13 mouse cellular contexts compared by ENCODE assay signal in the genomic region with DNA sequence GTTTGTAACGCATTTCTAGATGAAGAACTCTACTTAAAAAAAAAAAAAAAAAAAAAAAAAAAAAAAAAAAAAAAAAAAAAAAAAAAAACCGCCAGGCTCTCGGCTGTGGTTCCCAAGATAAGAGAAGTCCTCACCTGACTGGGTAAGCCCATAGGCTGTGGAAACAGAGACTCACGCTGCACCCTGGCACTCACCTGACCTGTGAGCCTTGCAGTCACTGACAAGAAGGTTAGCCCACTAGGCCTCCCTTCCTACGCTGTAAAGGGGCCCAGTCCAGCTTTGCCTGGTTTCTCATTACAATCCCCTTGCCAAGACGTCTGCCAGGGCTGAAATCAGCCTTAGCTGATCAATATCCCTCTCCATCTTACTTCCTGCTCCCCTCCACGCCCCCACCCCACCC. TPM values are rescaled to one million over a fixed set of nuclear protein-coding genes. Genes with fewer than 3 reads are reported as not detected.
DNase-seq lines count a peak whose midpoint lies in the region; ATAC-seq lines count a peak whose summit lies in the region.
"Had no signal": no experiment of that assay in that cellular context is flagged by ENCODE, and none has a peak within 500 bp of the region (broad histone marks: within the 10 kb centered on the region; RNA-seq: fewer than 3 reads in every experiment).

No protein-coding gene starts in this region.

- ATAC-seq in hindbrain, embryonic 13.5 days (ENCODE audit: low FRiP score): no peak
- no peak for ATAC-seq in hindbrain, embryonic 11.5 days (ENCODE audit: low FRiP score)
- ATAC-seq in hindbrain, embryonic 15.5 days (ENCODE audit: low FRiP score, low read depth): peak; percentile 10; the same call in 1 of the 2 replicates
- peak; percentile 97 for ATAC-seq in intestine, embryonic 16.5 days

- H3K4me1 ChIP-seq in hindbrain, embryonic 13.5 days (replicated peaks): peaks cover 36% of the 10 kb centered on the region
- no peaks in the 10 kb centered on the region for H3K4me1 ChIP-seq in hindbrain, embryonic 11.5 days (replicated peaks; ENCODE audit: control insufficient read depth, insufficient read depth, low read length)
- H3K4me1 ChIP-seq in hindbrain, embryonic 15.5 days (replicated peaks): peaks cover 18% of the 10 kb centered on the region
- peaks cover 14% of the 10 kb centered on the region for H3K4me1 ChIP-seq in intestine, embryonic 16.5 days (ENCODE audit: control insufficient read depth, insufficient read depth, low read length)
- H3K4me1 ChIP-seq: limb, embryonic 15.5 days; megakaryocyte, embryonic 14.5 days had no signal

- no peak overlapping the region for H3K9ac ChIP-seq in hindbrain, embryonic 13.5 days
- no peak overlapping the region for H3K9ac ChIP-seq in hindbrain, embryonic 11.5 days (ENCODE audit: low read depth, low read length)
- H3K9ac ChIP-seq in hindbrain, embryonic 15.5 days: no peak overlapping the region
- H3K9ac ChIP-seq in intestine, embryonic 16.5 days (ENCODE audit: low read depth, low read length): no peak overlapping the region
- H3K9ac ChIP-seq: limb, embryonic 15.5 days had no signal

- H3K4me3 ChIP-seq in hindbrain, embryonic 13.5 days: no peak overlapping the region
- H3K4me3 ChIP-seq in hindbrain, embryonic 11.5 days (ENCODE audit: low read depth, low read length): no peak overlapping the region
- H3K4me3 ChIP-seq in hindbrain, embryonic 15.5 days: no peak overlapping the region
- no peak overlapping the region for H3K4me3 ChIP-seq in intestine, embryonic 16.5 days (ENCODE audit: low read length)
- H3K4me3 ChIP-seq: limb, embryonic 15.5 days; megakaryocyte, embryonic 14.5 days had no signal

- peak overlapping the region; percentile 66 for H3K27ac ChIP-seq in hindbrain, embryonic 13.5 days
- H3K27ac ChIP-seq in hindbrain, embryonic 11.5 days (ENCODE audit: low read depth, low read length): no peak overlapping the region
- H3K27ac ChIP-seq in hindbrain, embryonic 15.5 days (replicated peaks): peak overlapping the region; percentile 40
- peak overlapping the region; percentile 47 for H3K27ac ChIP-seq in intestine, embryonic 16.5 days (ENCODE audit: low read length)
- H3K27ac ChIP-seq: limb, embryonic 15.5 days had no signal

- no peaks in the 10 kb centered on the region for H3K36me3 ChIP-seq in hindbrain, embryonic 13.5 days
- H3K36me3 ChIP-seq in hindbrain, embryonic 11.5 days (ENCODE audit: control insufficient read depth, insufficient read depth, low read length): no peaks in the 10 kb centered on the region
- no peaks in the 10 kb centered on the region for H3K36me3 ChIP-seq in hindbrain, embryonic 15.5 days
- no peaks in the 10 kb centered on the region for H3K36me3 ChIP-seq in intestine, embryonic 16.5 days (ENCODE audit: control insufficient read depth, insufficient read depth, low read length)
- H3K36me3 ChIP-seq: limb, embryonic 15.5 days had no signal

- no peak for DNase-seq in hindbrain, embryonic 11.5 days (ENCODE audit: low spot score)
- DNase-seq in naive thymus-derived CD4-positive, alpha-beta T cell, adult 2 months (ENCODE audit: low read depth): peak; percentile 40
- DNase-seq in MN1 (ENCODE audit: low spot score): no peak
- no peak for DNase-seq in cerebellum, postnatal 36 days
- DNase-seq in adrenal gland, postnatal 14 days: no peak
- DNase-seq: cerebellum, adult 11-12 months; heart, postnatal 36 days; kidney, postnatal 36 days had no signal

- 67% methylated on average over 7 of the region's 7 CpGs for WGBS in hindbrain, embryonic 13.5 days
- 77% methylated on average over 7 of the region's 7 CpGs for WGBS in hindbrain, embryonic 11.5 days
- 69% methylated on average over 7 of the region's 7 CpGs for WGBS in hindbrain, embryonic 15.5 days
- WGBS in intestine, embryonic 16.5 days: 43% methylated on average over 7 of the region's 7 CpGs

- no peak overlapping the region for H3K4me2 ChIP-seq in hindbrain, embryonic 13.5 days
- no peak overlapping the region for H3K4me2 ChIP-seq in hindbrain, embryonic 11.5 days (replicated peaks; ENCODE audit: low read depth, low read length)
- H3K4me2 ChIP-seq in hindbrain, embryonic 15.5 days: no peak overlapping the region
- H3K4me2 ChIP-seq in intestine, embryonic 16.5 days (ENCODE audit: low read depth, low read length): no peak overlapping the region
- H3K4me2 ChIP-seq: limb, embryonic 15.5 days had no signal

- no peaks in the 10 kb centered on the region for H3K9me3 ChIP-seq in hindbrain, embryonic 13.5 days
- H3K9me3 ChIP-seq in hindbrain, embryonic 11.5 days (ENCODE audit: control insufficient read depth, low read length): no peaks in the 10 kb centered on the region
- H3K9me3 ChIP-seq in hindbrain, embryonic 15.5 days: no peaks in the 10 kb centered on the region
- no peaks in the 10 kb centered on the region for H3K9me3 ChIP-seq in intestine, embryonic 16.5 days (ENCODE audit: control insufficient read depth, low read length)
- H3K9me3 ChIP-seq: limb, embryonic 15.5 days had no signal

- H3K27me3 ChIP-seq in hindbrain, embryonic 13.5 days: no peaks in the 10 kb centered on the region
- no peaks in the 10 kb centered on the region for H3K27me3 ChIP-seq in hindbrain, embryonic 11.5 days (ENCODE audit: control insufficient read depth, insufficient read depth, low read length)
- H3K27me3 ChIP-seq in hindbrain, embryonic 15.5 days: no peaks in the 10 kb centered on the region
- no peaks in the 10 kb centered on the region for H3K27me3 ChIP-seq in intestine, embryonic 16.5 days (replicated peaks; ENCODE audit: control insufficient read depth, insufficient read depth, low read length)
- H3K27me3 ChIP-seq: limb, embryonic 15.5 days; megakaryocyte, embryonic 14.5 days had no signal

RNA-seq across cellular contexts. Expression of a gene that starts 46.5 kb away (rescaled TPM):
- polyA plus RNA-seq in hindbrain, embryonic 13.5 days (2015; fragmentation: Nextera tagmentation; extraction: Ambion mirVana): 43.0 and 43.6 TPM in 2 replicates
- 5.9 and 6.4 TPM in 2 replicates for polyA plus RNA-seq in hindbrain, embryonic 11.5 days (2014; fragmentation: Nextera tagmentation; extraction: Ambion mirVana)
- polyA plus RNA-seq in hindbrain, embryonic 15.5 days (2015; fragmentation: Nextera tagmentation; extraction: Ambion mirVana): 30.2 and 36.3 TPM in 2 replicates
- 12.7 and 14.0 TPM in 2 replicates for polyA plus RNA-seq in intestine, embryonic 16.5 days (2015; fragmentation: Nextera tagmentation; extraction: Ambion mirVana)
- total RNA-seq in adrenal gland, postnatal 14 days (2021): 49.7 and 56.1 TPM in 2 replicates

Comparison
In these comparisons a context has a peak if more than half of its experiments do, and no peak if none do; other contexts are left out.
1. ATAC-seq: peak in hindbrain, embryonic 15.5 days (single experiment) and intestine, embryonic 16.5 days (single experiment); none in hindbrain, embryonic 13.5 days (single experiment) and hindbrain, embryonic 11.5 days (single experiment).